Mouse (Mus musculus) embryonic facial prominence, embryonic 15.5 days (tissue): ENCODE results near the gene Dpm3. TPM values are rescaled to one million over a fixed set of nuclear protein-coding genes. Genes with fewer than 3 reads are reported as not detected.

Experiments
- ATAC-seq: fragments of 200-750 bp; cut with Nextera tagmentation; 2 replicates; pipeline ENCODE4 v1.8.0; 2017; ENCODE audit warnings: low read depth, moderate TSS enrichment; ENCODE audit not compliant: insufficient number of reproducible peaks, low FRiP score, low TSS enrichment
- H3K27ac ChIP-seq: fragments of 300-500 bp; sonication (generic); replicated peaks from 2 replicates; pipeline ENCODE4 v1.5.1; 2015; ENCODE audit warnings: mild to moderate bottlenecking, inconsistent platforms
- H3K27me3 ChIP-seq: fragments of 300-500 bp; sonication (generic); 2 replicates; pipeline ENCODE4 v1.6.1; 2015; ENCODE audit warnings: inconsistent platforms
- H3K36me3 ChIP-seq: fragments of 300-500 bp; sonication (generic); 2 replicates; pipeline ENCODE4 v1.6.1; 2015; ENCODE audit warnings: mild to moderate bottlenecking, inconsistent platforms
- H3K4me1 ChIP-seq: fragments of 300-500 bp; sonication (generic); 2 replicates; pipeline ENCODE4 v1.6.1; 2015; ENCODE audit warnings: inconsistent platforms
- H3K4me2 ChIP-seq: fragments of 300-500 bp; sonication (generic); replicated peaks from 2 replicates; pipeline ENCODE4 v1.6.1; 2015; ENCODE audit warnings: mild to moderate bottlenecking, inconsistent platforms
- H3K4me3 ChIP-seq: fragments of 300-500 bp; sonication (generic); replicated peaks from 2 replicates; pipeline ENCODE4 v1.5.1; 2015; ENCODE audit warnings: mild to moderate bottlenecking, inconsistent platforms
- H3K9ac ChIP-seq: fragments of 300-500 bp; sonication (generic); 2 replicates; pipeline ENCODE4 v1.6.1; 2015; ENCODE audit warnings: inconsistent platforms
- H3K9me3 ChIP-seq: fragments of 300-500 bp; sonication (generic); replicated peaks from 2 replicates; pipeline ENCODE4 v1.6.1; 2016; ENCODE audit warnings: inconsistent platforms
- WGBS: fragments of 180-500 bp; shearing (Covaris S2); methylation state at CpG from one replicate; pipeline ENCODE4 v1.1.7; 2015; 5-methylcytosine and 5-hydroxymethylcytosine counted together
- polyA plus RNA-seq: library from polyadenylated mRNA; unstranded; fragments of >200 nt; fragmentation: Nextera tagmentation; extraction: Ambion mirVana; gene quantifications from 2 replicates; pipeline ENCODE4 v1.2.1, GENCODE M21; 2015

Gene Dpm3
- polyA plus RNA-seq, 1 experiment from 2014 or later: 150 TPM

GRCm38 (mm10) chr3:89224796-89225195, 34.4 kb upstream of the Dpm3 start:
- H3K27me3 ChIP-seq: no peaks in the 10 kb centered on the region
- H3K4me2 ChIP-seq: no peak overlapping the region
- 77% methylated on average over 11 of the region's 11 CpGs for WGBS
- no peak overlapping the region for H3K27ac ChIP-seq
- H3K9ac ChIP-seq: no peak overlapping the region
- no peak for ATAC-seq
- H3K36me3 ChIP-seq: peaks cover 11% of the 10 kb centered on the region; the same call in 1 of the 2 replicates
- no peak overlapping the region for H3K4me3 ChIP-seq
- H3K9me3 ChIP-seq: no peaks in the 10 kb centered on the region
- H3K4me1 ChIP-seq: peaks cover 37% of the 10 kb centered on the region

DNA sequence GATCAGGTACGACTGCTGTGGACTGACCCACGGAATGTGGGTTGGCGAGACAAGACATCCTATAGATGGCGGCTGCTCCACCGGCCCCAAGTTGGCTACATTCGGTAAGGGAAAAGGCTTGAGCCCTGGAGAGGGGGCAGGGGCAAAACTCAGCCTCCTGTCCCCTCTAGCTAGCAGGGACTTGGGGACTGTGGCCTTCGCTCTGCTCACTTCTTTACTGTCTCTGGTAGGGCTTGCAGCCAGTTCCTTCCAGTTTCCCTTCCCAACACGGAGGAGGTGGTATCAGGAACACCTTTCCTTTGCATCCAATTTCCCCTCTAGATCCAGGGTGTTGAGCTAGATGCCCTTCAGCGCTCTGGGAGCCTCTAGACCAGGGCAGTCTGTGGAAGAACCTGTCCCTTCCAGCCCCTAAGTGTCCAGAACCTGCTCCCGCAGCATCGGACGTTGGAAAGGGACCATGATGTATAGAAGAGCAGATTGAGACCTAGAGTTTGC, 33.8 kb upstream of the Dpm3 start:
- Histone ChIP-seq H3K4me1 (peaks cover 37% of the 10 kb centered on the region), H3K4me3 (no peak overlapping the region), H3K36me3 (peaks cover 11% of the 10 kb centered on the region; the same call in 1 of the 2 replicates), H3K9ac (no peak overlapping the region), H3K27me3 (no peaks in the 10 kb centered on the region; the same call in 1 of the 2 replicates), H3K27ac (no peak overlapping the region), H3K4me2 (peak overlapping the region; percentile 82; the same call in 1 of the 2 replicates), H3K9me3 (no peaks in the 10 kb centered on the region)
- 59% methylated on average over 12 of the region's 12 CpGs for WGBS
- no peak for ATAC-seq

DNA sequence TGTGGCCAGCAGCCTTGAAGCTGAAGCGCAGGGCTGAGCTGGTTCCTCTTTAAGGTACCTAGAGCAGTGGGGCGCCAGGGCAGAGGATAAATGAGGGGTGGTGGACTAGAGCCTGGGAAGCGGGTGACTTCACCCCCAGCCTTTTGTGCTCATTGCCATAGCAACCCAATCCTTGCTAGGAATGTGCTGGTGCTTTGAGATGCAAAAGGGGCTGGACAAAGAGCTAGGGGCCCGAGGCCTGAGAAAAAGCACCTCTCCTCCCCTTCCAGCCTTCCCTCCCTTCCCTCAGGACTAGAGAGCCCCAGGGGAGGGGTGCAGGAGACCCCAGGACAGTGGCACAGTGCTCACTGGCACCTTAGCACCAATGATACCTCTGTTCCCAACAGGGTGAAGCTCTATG, 33.2 kb upstream of the Dpm3 start:
- H3K4me1 ChIP-seq: peaks cover 37% of the 10 kb centered on the region
- 38% methylated on average over 4 of the region's 4 CpGs for WGBS
- no peak overlapping the region for H3K9ac ChIP-seq
- no peak overlapping the region for H3K27ac ChIP-seq
- peaks cover 11% of the 10 kb centered on the region; the same call in 1 of the 2 replicates for H3K36me3 ChIP-seq
- ATAC-seq: no peak
- H3K9me3 ChIP-seq: no peaks in the 10 kb centered on the region
- H3K27me3 ChIP-seq: no peaks in the 10 kb centered on the region; the same call in 1 of the 2 replicates
- peak overlapping the region; percentile 82; the same call in 1 of the 2 replicates for H3K4me2 ChIP-seq
- H3K4me3 ChIP-seq: peak overlapping the region; percentile 46; the same call in 1 of the 2 replicates

DNA sequence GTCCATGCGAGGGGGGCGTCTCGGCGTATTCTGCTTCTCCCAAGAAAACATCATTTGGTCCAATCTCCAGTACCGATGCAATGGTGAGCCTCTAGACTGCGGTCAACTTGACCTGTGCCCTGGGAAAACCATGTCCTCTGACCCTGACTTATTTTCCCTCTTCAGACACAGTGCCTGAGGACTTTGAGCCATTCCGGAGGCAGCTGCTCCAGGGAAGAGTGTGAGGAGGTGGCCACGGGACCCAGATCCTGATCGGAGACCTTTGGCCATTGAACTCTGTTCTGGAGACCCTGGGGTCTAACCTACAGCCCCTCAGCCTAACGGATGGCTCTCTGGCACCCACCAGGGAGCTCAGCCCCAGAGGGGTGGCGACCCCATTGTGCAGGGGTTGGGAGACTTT, 32.8 kb upstream of the Dpm3 start:
- Histone ChIP-seq H3K36me3 (peaks cover 9% of the 10 kb centered on the region; the same call in 1 of the 2 replicates), H3K4me2 (peak overlapping the region; percentile 82), H3K4me1 (peaks cover 37% of the 10 kb centered on the region), H3K4me3 (peak overlapping the region; percentile 46), H3K27ac (0 out of 2 replicates have a peak overlapping the region, but pooled peaks have one; percentile 89), H3K9ac (no peak overlapping the region), H3K9me3 (no peaks in the 10 kb centered on the region), H3K27me3 (no peaks in the 10 kb centered on the region; the same call in 1 of the 2 replicates)
- ATAC-seq: no peak
- WGBS: 32% methylated on average over 11 of the region's 11 CpGs

GRCm38 (mm10) chr3:89226900-89227299, 32.3 kb upstream of the Dpm3 start, which contains the start of gene Mtx1:
Gene Mtx1 (minus strand): TSS chr3:89227088.
- Histone ChIP-seq H3K27ac (peak within 1 kb of the TSS; percentile 89), H3K4me2 (peak within 1 kb of the TSS; percentile 82), H3K9ac (peak within 1 kb of the TSS; percentile 7; the same call in 1 of the 2 replicates), H3K4me3 (peak within 1 kb of the TSS; percentile 46), H3K36me3 (peaks cover 9% of the 10 kb centered on the region; the same call in 1 of the 2 replicates), H3K9me3 (no peaks in the 10 kb centered on the region), H3K27me3 (no peaks in the 10 kb centered on the region; the same call in 1 of the 2 replicates), H3K4me1 (peaks cover 37% of the 10 kb centered on the region)
- ATAC-seq: no peak
- WGBS: 3% methylated on average over 20 of the region's 21 CpGs

DNA sequence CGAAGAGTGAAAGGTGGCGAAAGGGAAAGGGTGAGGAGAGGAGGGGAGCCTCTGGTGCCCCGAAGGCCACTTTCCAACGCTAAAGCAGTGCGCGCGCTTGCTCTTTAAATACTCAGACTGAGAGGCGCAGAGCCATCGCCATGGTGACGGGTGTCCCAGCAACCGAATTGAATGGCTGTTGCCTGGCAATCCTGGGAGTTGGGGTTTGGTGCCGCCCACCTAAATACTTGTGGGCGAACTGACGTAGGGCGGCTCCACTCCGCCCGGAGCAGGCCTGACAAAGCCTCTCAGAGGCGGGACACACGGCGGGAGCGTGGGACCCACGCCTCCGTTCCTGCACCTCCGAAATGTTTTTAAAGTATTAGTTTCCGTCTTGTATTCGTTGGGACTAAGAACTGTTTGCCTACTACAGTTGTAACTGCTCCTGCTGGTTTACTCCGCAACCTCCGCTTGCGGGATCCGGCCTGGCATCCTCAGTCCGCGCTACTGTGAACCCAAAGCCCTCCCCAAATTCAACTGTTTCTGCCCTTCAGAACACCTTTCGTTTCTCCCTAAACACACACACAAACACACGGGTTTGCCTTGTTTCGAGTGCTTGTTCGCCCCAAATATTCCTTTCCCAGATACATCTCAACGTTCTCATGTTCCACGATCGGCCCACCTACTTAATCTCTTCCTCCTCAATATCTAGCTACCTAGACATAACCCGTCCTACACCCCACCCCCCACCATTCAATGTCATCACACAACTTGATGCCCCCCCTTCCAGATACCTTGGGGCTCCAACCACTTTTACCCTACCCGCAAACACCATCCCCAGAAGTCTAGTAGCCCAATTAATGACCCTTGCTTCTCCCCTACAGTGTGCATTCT, 31.6 kb upstream of the Dpm3 start:
- peak overlapping the region; percentile 82 for H3K4me2 ChIP-seq
- H3K27ac ChIP-seq: peak overlapping the region; percentile 89
- peak; percentile 88 for ATAC-seq
- no peaks in the 10 kb centered on the region; the same call in 1 of the 2 replicates for H3K27me3 ChIP-seq
- 2% methylated on average over 41 of the region's 41 CpGs for WGBS
- peak overlapping the region; percentile 7; the same call in 1 of the 2 replicates for H3K9ac ChIP-seq
- peaks cover 9% of the 10 kb centered on the region; the same call in 1 of the 2 replicates for H3K36me3 ChIP-seq
- H3K4me1 ChIP-seq: peaks cover 37% of the 10 kb centered on the region
- H3K9me3 ChIP-seq: no peaks in the 10 kb centered on the region
- H3K4me3 ChIP-seq: peak overlapping the region; percentile 46

- peak overlapping the region; percentile 7; the same call in 1 of the 2 replicates for H3K9ac ChIP-seq
These were observed 31.0 kb upstream of the Dpm3 start for GRCm38 (mm10) chr3:89228180-89228549.

DNA sequence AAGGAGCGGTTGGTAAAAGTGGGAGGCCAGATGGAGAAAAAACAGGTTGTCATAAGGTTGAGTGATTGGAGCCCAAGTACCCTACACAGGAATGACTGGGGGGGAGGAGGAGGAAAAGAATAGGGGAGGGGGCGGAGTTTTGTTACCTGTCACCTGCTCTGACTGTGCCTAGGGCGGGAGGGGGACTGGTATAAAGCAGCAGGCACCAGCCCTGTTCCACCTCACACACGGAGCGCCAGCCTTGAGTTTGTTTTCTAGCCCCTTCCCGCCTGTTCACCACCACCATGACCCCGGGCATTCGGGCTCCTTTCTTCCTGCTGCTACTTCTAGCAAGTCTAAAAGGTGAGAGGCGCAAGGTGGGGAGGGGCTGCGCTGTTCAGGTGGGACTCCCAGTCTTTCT, 30.3 kb upstream of the Dpm3 start, which contains the start of gene Muc1:
TSS of gene Muc1 (plus strand) at position 222 of the 400 bp plus-strand sequence.
- Histone ChIP-seq H3K4me2 (peak within 1 kb of the TSS; percentile 82), H3K9me3 (no peaks in the 10 kb centered on the region), H3K27me3 (no peaks in the 10 kb centered on the region; the same call in 1 of the 2 replicates), H3K36me3 (0 out of 2 replicates have a peak, but pooled peaks cover 4% of the 10 kb centered on the region), H3K27ac (peak within 1 kb of the TSS; percentile 89), H3K9ac (peak within 1 kb of the TSS; percentile 7; the same call in 1 of the 2 replicates), H3K4me3 (peak within 1 kb of the TSS; percentile 46), H3K4me1 (peaks cover 43% of the 10 kb centered on the region)
- WGBS: 30% methylated on average over 10 of the region's 10 CpGs
- ATAC-seq: no peak

More at GRCm38 (mm10) chr3:89228180-89228549, 31.0 kb upstream of the Dpm3 start:
- no peaks in the 10 kb centered on the region; the same call in 1 of the 2 replicates for H3K27me3 ChIP-seq
- whole genome bisulfite sequencing: 0% methylated on average over 20 of the region's 20 CpGs
- H3K4me1 ChIP-seq: peaks cover 37% of the 10 kb centered on the region
- peak overlapping the region; percentile 89 for H3K27ac ChIP-seq
- no peaks in the 10 kb centered on the region for H3K9me3 ChIP-seq
- peak; percentile 56; the same call in 1 of the 2 replicates for ATAC-seq
- peak overlapping the region; percentile 82 for H3K4me2 ChIP-seq
- H3K4me3 ChIP-seq: peak overlapping the region; percentile 46
- peaks cover 9% of the 10 kb centered on the region; the same call in 1 of the 2 replicates for H3K36me3 ChIP-seq

DNA sequence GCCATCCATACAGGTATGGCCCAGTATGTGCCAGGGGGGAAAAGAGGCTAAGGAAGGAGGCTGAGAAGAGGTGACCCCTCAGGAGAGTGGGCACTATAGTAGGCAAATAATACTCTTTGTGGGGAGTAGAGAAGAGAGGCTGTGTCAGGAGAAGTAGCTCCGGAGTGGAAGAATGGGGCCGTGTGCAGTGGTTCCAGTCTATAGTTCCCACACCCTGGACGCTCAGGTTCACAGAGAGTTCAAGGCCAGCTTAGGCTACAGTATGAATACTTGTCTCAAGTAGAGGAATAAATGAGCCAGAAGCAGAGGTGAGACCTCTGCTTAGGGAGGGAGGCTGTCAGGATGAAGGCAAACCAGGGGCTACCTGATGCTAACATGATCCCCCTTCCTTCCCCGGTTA, 29.9 kb upstream of the Dpm3 start:
- Histone ChIP-seq H3K4me1 (peaks cover 43% of the 10 kb centered on the region), H3K9me3 (no peaks in the 10 kb centered on the region), H3K9ac (no peak overlapping the region), H3K4me2 (0 out of 2 replicates have a peak overlapping the region, but pooled peaks have one; percentile 82), H3K27me3 (no peaks in the 10 kb centered on the region; the same call in 1 of the 2 replicates), H3K36me3 (0 out of 2 replicates have a peak, but pooled peaks cover 4% of the 10 kb centered on the region), H3K27ac (0 out of 2 replicates have a peak overlapping the region, but pooled peaks have one; percentile 4), H3K4me3 (no peak overlapping the region)
- no peak for ATAC-seq
- 55% methylated on average over 4 of the region's 4 CpGs for WGBS

GRCm38 (mm10) chr3:89230561-89230960, 28.6 kb upstream of the Dpm3 start:
- H3K9me3 ChIP-seq: no peaks in the 10 kb centered on the region
- H3K4me3 ChIP-seq: no peak overlapping the region

More at GRCm38 (mm10) chr3:89230561-89230960, 28.6 kb upstream of the Dpm3 start:
- Histone ChIP-seq H3K4me2 (no peak overlapping the region), H3K36me3 (peaks cover 7% of the 10 kb centered on the region; the same call in 1 of the 2 replicates), H3K27me3 (no peaks in the 10 kb centered on the region; the same call in 1 of the 2 replicates), H3K27ac (no peak overlapping the region), H3K9ac (no peak overlapping the region), H3K4me1 (peaks cover 43% of the 10 kb centered on the region)
- ATAC-seq: no peak
- WGBS: 82% methylated on average over 2 of the region's 2 CpGs
